Mouse (Mus musculus): ENCODE results near the gene Vav1. TPM values are rescaled to one million over a fixed set of nuclear protein-coding genes. Genes with fewer than 3 reads are reported as not detected.

Gene Vav1
- polyA plus RNA-seq, 1 experiment from 2014 or later: 1.7 TPM

- WGBS: 76% methylated on average over 3 of the region's 3 CpGs
These were observed 1.5 kb downstream of the Vav1 start for GRCm38 (mm10) chr17:57280411-57280810.

GRCm38 (mm10) chr17:57283906-57284305 lies 5.0 kb downstream of the Vav1 start:
- Histone ChIP-seq H3K36me3 (ENCODE audit: control insufficient read depth, insufficient read depth, low read length) (no peaks in the 10 kb centered on the region), H3K9ac (ENCODE audit: low read length) (no peak overlapping the region), H3K9me3 (ENCODE audit: control insufficient read depth, low read length) (no peaks in the 10 kb centered on the region), H3K4me3 (ENCODE audit: low read depth, low read length) (no peak overlapping the region), H3K4me1 (ENCODE audit: control insufficient read depth, insufficient read depth, low read length) (no peaks in the 10 kb centered on the region), H3K27me3 (ENCODE audit: control insufficient read depth, insufficient read depth, low read length) (0 out of 2 replicates have a peak, but pooled peaks cover 2% of the 10 kb centered on the region), H3K4me2 (ENCODE audit: low read depth, severe bottlenecking) (no peak overlapping the region), H3K27ac (replicated peaks; ENCODE audit: low read depth, low read length) (no peak overlapping the region)
- no peak for ATAC-seq (ENCODE audit: insufficient number of reproducible peaks, low FRiP score, low TSS enrichment, low read depth)
- DNase-seq (ENCODE audit: low spot score): no peak
- 61% methylated on average over 5 of the region's 5 CpGs for WGBS

More at GRCm38 (mm10) chr17:57280411-57280810, 1.5 kb downstream of the Vav1 start:
- ATAC-seq (ENCODE audit: insufficient number of reproducible peaks, low FRiP score, low TSS enrichment, low read depth) (no peak), DNase-seq (ENCODE audit: low spot score) (no peak)
- Histone ChIP-seq H3K4me3 (ENCODE audit: low read depth, low read length) (no peak overlapping the region), H3K27me3 (ENCODE audit: control insufficient read depth, insufficient read depth, low read length) (peaks cover 10% of the 10 kb centered on the region), H3K4me2 (ENCODE audit: low read depth, severe bottlenecking) (no peak overlapping the region), H3K27ac (replicated peaks; ENCODE audit: low read depth, low read length) (no peak overlapping the region), H3K4me1 (ENCODE audit: control insufficient read depth, insufficient read depth, low read length) (peaks cover 3% of the 10 kb centered on the region; the same call in 1 of the 2 replicates), H3K36me3 (ENCODE audit: control insufficient read depth, insufficient read depth, low read length) (no peaks in the 10 kb centered on the region), H3K9ac (ENCODE audit: low read length) (no peak overlapping the region), H3K9me3 (ENCODE audit: control insufficient read depth, low read length) (no peaks in the 10 kb centered on the region)

GRCm38 (mm10) chr17:57285077-57285476 lies 6.2 kb downstream of the Vav1 start:
- ATAC-seq (ENCODE audit: insufficient number of reproducible peaks, low FRiP score, low TSS enrichment, low read depth) (no peak), DNase-seq (ENCODE audit: low spot score) (no peak)
- Histone ChIP-seq H3K4me3 (ENCODE audit: low read depth, low read length) (no peak overlapping the region), H3K4me1 (ENCODE audit: control insufficient read depth, insufficient read depth, low read length) (no peaks in the 10 kb centered on the region), H3K27me3 (ENCODE audit: control insufficient read depth, insufficient read depth, low read length) (no peaks in the 10 kb centered on the region), H3K9me3 (ENCODE audit: control insufficient read depth, low read length) (no peaks in the 10 kb centered on the region), H3K4me2 (ENCODE audit: low read depth, severe bottlenecking) (no peak overlapping the region), H3K9ac (ENCODE audit: low read length) (no peak overlapping the region), H3K27ac (replicated peaks; ENCODE audit: low read depth, low read length) (no peak overlapping the region), H3K36me3 (ENCODE audit: control insufficient read depth, insufficient read depth, low read length) (no peaks in the 10 kb centered on the region)
- 68% methylated on average over 2 of the region's 2 CpGs for WGBS

- no peak for DNase-seq (ENCODE audit: low spot score)
- ATAC-seq (ENCODE audit: insufficient number of reproducible peaks, low FRiP score, low TSS enrichment, low read depth): no peak
- 81% methylated on average over 8 of the region's 8 CpGs for WGBS
- Histone ChIP-seq H3K4me2 (ENCODE audit: low read depth, severe bottlenecking) (no peak overlapping the region), H3K4me3 (ENCODE audit: low read depth, low read length) (no peak overlapping the region), H3K9me3 (ENCODE audit: control insufficient read depth, low read length) (no peaks in the 10 kb centered on the region), H3K27me3 (ENCODE audit: control insufficient read depth, insufficient read depth, low read length) (no peaks in the 10 kb centered on the region), H3K36me3 (ENCODE audit: control insufficient read depth, insufficient read depth, low read length) (no peaks in the 10 kb centered on the region), H3K9ac (ENCODE audit: low read length) (no peak overlapping the region), H3K4me1 (ENCODE audit: control insufficient read depth, insufficient read depth, low read length) (no peaks in the 10 kb centered on the region), H3K27ac (replicated peaks; ENCODE audit: low read depth, low read length) (no peak overlapping the region)
These were observed 7.9 kb downstream of the Vav1 start for GRCm38 (mm10) chr17:57286718-57287355.

GRCm38 (mm10) chr17:57289252-57289651 lies 10.4 kb downstream of the Vav1 start:
- DNase-seq (ENCODE audit: low spot score) (no peak), ATAC-seq (ENCODE audit: insufficient number of reproducible peaks, low FRiP score, low TSS enrichment, low read depth) (no peak)
- Histone ChIP-seq H3K4me2 (ENCODE audit: low read depth, severe bottlenecking) (no peak overlapping the region), H3K9ac (ENCODE audit: low read length) (no peak overlapping the region), H3K4me3 (ENCODE audit: low read depth, low read length) (no peak overlapping the region), H3K36me3 (ENCODE audit: control insufficient read depth, insufficient read depth, low read length) (no peaks in the 10 kb centered on the region), H3K9me3 (ENCODE audit: control insufficient read depth, low read length) (no peaks in the 10 kb centered on the region), H3K27ac (replicated peaks; ENCODE audit: low read depth, low read length) (no peak overlapping the region), H3K27me3 (ENCODE audit: control insufficient read depth, insufficient read depth, low read length) (no peaks in the 10 kb centered on the region), H3K4me1 (ENCODE audit: control insufficient read depth, insufficient read depth, low read length) (no peaks in the 10 kb centered on the region)
- 82% methylated on average over 5 of the region's 5 CpGs for WGBS

- Histone ChIP-seq H3K9ac (ENCODE audit: low read length) (no peak overlapping the region), H3K4me3 (ENCODE audit: low read depth, low read length) (no peak overlapping the region), H3K27me3 (ENCODE audit: control insufficient read depth, insufficient read depth, low read length) (no peaks in the 10 kb centered on the region), H3K4me1 (ENCODE audit: control insufficient read depth, insufficient read depth, low read length) (no peaks in the 10 kb centered on the region), H3K4me2 (ENCODE audit: low read depth, severe bottlenecking) (no peak overlapping the region), H3K9me3 (ENCODE audit: control insufficient read depth, low read length) (no peaks in the 10 kb centered on the region), H3K36me3 (ENCODE audit: control insufficient read depth, insufficient read depth, low read length) (no peaks in the 10 kb centered on the region), H3K27ac (replicated peaks; ENCODE audit: low read depth, low read length) (no peak overlapping the region)
- WGBS: 84% methylated on average over 9 of the region's 9 CpGs
- ATAC-seq (ENCODE audit: insufficient number of reproducible peaks, low FRiP score, low TSS enrichment, low read depth): no peak
- no peak for DNase-seq (ENCODE audit: low spot score)
These were observed 11.2 kb downstream of the Vav1 start for GRCm38 (mm10) chr17:57290001-57290670.

GRCm38 (mm10) chr17:57290671-57291055 lies 11.8 kb downstream of the Vav1 start:
- H3K4me3 ChIP-seq (ENCODE audit: low read depth, low read length): no peak overlapping the region
- H3K9ac ChIP-seq (ENCODE audit: low read length): no peak overlapping the region
- H3K9me3 ChIP-seq (ENCODE audit: control insufficient read depth, low read length): no peaks in the 10 kb centered on the region
- ATAC-seq (ENCODE audit: insufficient number of reproducible peaks, low FRiP score, low TSS enrichment, low read depth) (no peak), DNase-seq (ENCODE audit: low spot score) (no peak)
- WGBS: 89% methylated on average over 7 of the region's 7 CpGs
- no peak overlapping the region for H3K4me2 ChIP-seq (ENCODE audit: low read depth, severe bottlenecking)
- H3K36me3 ChIP-seq (ENCODE audit: control insufficient read depth, insufficient read depth, low read length): no peaks in the 10 kb centered on the region
- H3K27me3 ChIP-seq (ENCODE audit: control insufficient read depth, insufficient read depth, low read length): no peaks in the 10 kb centered on the region
- no peaks in the 10 kb centered on the region for H3K4me1 ChIP-seq (ENCODE audit: control insufficient read depth, insufficient read depth, low read length)
- H3K27ac ChIP-seq (replicated peaks; ENCODE audit: low read depth, low read length): no peak overlapping the region

- Histone ChIP-seq H3K27ac (replicated peaks; ENCODE audit: low read depth, low read length) (no peak overlapping the region), H3K27me3 (ENCODE audit: control insufficient read depth, insufficient read depth, low read length) (no peaks in the 10 kb centered on the region), H3K4me1 (ENCODE audit: control insufficient read depth, insufficient read depth, low read length) (no peaks in the 10 kb centered on the region), H3K9me3 (ENCODE audit: control insufficient read depth, low read length) (no peaks in the 10 kb centered on the region), H3K9ac (ENCODE audit: low read length) (no peak overlapping the region), H3K4me2 (ENCODE audit: low read depth, severe bottlenecking) (no peak overlapping the region), H3K36me3 (ENCODE audit: control insufficient read depth, insufficient read depth, low read length) (no peaks in the 10 kb centered on the region), H3K4me3 (ENCODE audit: low read depth, low read length) (no peak overlapping the region)
- DNase-seq (ENCODE audit: low spot score) (no peak), ATAC-seq (ENCODE audit: insufficient number of reproducible peaks, low FRiP score, low TSS enrichment, low read depth) (no peak)
- WGBS: 88% methylated on average over 2 of the region's 2 CpGs
These were observed 13.4 kb downstream of the Vav1 start for GRCm38 (mm10) chr17:57292302-57292701.

Measured in limb, embryonic 11.5 days (tissue).